Mouse (Mus musculus): Measurements from ENCODE around the gene Mmp8.

The Mmp8 gene

GRCm38 (mm10) chr9:7594816-7595540, 36.7 kb downstream of the Mmp8 start:
- peak; percentile 54 to 68 for DNase-seq (ENCODE audit: low spot score in 2 of 2)

- DNase-seq (ENCODE audit: low spot score in 2 of 2): peak; percentile 64 to 77
Observed at GRCm38 (mm10) chr9:7602982-7603742, 44.9 kb downstream of the Mmp8 start.

GRCm38 (mm10) chr9:7604005-7604404, 45.7 kb downstream of the Mmp8 start:
- DNase-seq (ENCODE audit: low spot score in 2 of 2): no peak

GRCm38 (mm10) chr9:7605638-7606037, 47.4 kb downstream of the Mmp8 start:
- no peak for DNase-seq (ENCODE audit: low spot score in 2 of 2)
